Mouse (Mus musculus): ENCODE results near the gene Ugt3a1. TPM values are rescaled to one million over a fixed set of nuclear protein-coding genes. Genes with fewer than 3 reads are reported as not detected.
"Not testable (repeated sequence)": the region's sequence is repeated elsewhere in the genome, so short reads cannot be mapped to it uniquely, and the experiment has no call there.

Ugt3a1 gene
- total RNA-seq (2012; rRNA removed) (not detected in 2 replicates), polyA plus RNA-seq (2012; ENCODE audit: insufficient read depth in 1 of 2, insufficient read length in 2 of 2, low read depth in 1 of 2, low replicate concordance in 2 of 2, missing spikeins in 1 of 2) (not detected)

- TF ChIP-seq SIN3A (IDR thresholded peaks at IDR 0.05; ENCODE audit: low read length) (no peak), RCOR1 (IDR thresholded peaks at IDR 0.05; ENCODE audit: low read depth, low read length) (no peak), ETS1 (IDR thresholded peaks at IDR 0.05; ENCODE audit: low read depth, low read length) (no peak), ZNF384 (IDR thresholded peaks at IDR 0.05; ENCODE audit: low read depth, low read length) (no peak), UBTF (IDR thresholded peaks at IDR 0.05; ENCODE audit: borderline replicate concordance, insufficient read depth, low read depth, low read length) (no peak), EP300 (IDR thresholded peaks at IDR 0.05; ENCODE audit: low read depth in 1 of 2, low read length in 2 of 2) (no peak), MAZ (IDR thresholded peaks at IDR 0.05; ENCODE audit: low read depth, low read length) (no peak), TAL1 (IDR thresholded peaks at IDR 0.05; ENCODE audit: low read length) (no peak), ELF1 (IDR thresholded peaks at IDR 0.05; ENCODE audit: low read depth, low read length) (no peak), HCFC1 (IDR thresholded peaks at IDR 0.05; ENCODE audit: low read depth, low read length) (no peak), NRF1 (IDR thresholded peaks at IDR 0.05; ENCODE audit: insufficient read depth, low read depth, low read length, poor library complexity, severe bottlenecking) (no peak), CHD1 (IDR thresholded peaks at IDR 0.05; ENCODE audit: low read depth, low read length) (no peak), MYB (IDR thresholded peaks at IDR 0.05; ENCODE audit: low read depth, low read length) (no peak), NELFE (IDR thresholded peaks at IDR 0.05; ENCODE audit: low read depth, low read length) (no peak), POLR2AphosphoS5 (IDR thresholded peaks at IDR 0.05; ENCODE audit: borderline replicate concordance, low read depth, low read length) (no peak), MAX (IDR thresholded peaks at IDR 0.05; ENCODE audit: low read length) (no peak), GATA1 (IDR thresholded peaks at IDR 0.05; ENCODE audit: low read depth, low read length) (no peak), TCF12 (IDR thresholded peaks at IDR 0.05; ENCODE audit: low read depth, low read length) (no peak), MXI1 (IDR thresholded peaks at IDR 0.05; ENCODE audit: low read depth, low read length) (no peak), CTCF (IDR thresholded peaks at IDR 0.05 in 2 of 3, conservative IDR thresholded peaks at IDR 0.05 in 1 of 3; ENCODE audit: control insufficient read depth in 1 of 3, insufficient read depth in 1 of 3, low read depth in 2 of 3, low read length in 3 of 3, poor library complexity in 1 of 3, severe bottlenecking in 1 of 3) (no peak)
- Histone ChIP-seq H3K27ac (ENCODE audit: control insufficient read depth, low read depth, low read length) (no peak within 1 kb of the TSS), H3K79me2 (ENCODE audit: control insufficient read depth, insufficient read depth, low read length, poor library complexity) (no peaks in the 10 kb centered on the region), H3K4me3 (ENCODE audit: control insufficient read depth in 1 of 2, insufficient read depth in 1 of 2, low read depth in 2 of 2, low read length in 2 of 2) (no peak within 1 kb of the TSS), H3K27me3 (ENCODE audit: control insufficient read depth in 1 of 2, insufficient read depth in 2 of 2, low read length in 2 of 2) (peaks cover 0 to 2% of the 10 kb centered on the region in 2 experiments; a peak in 1 of 4 replicates), H3K9ac (ENCODE audit: control insufficient read depth, low read depth, low read length, poor library complexity, severe bottlenecking) (no peak within 1 kb of the TSS), H3K9me3 (replicated peaks; ENCODE audit: insufficient read depth, low read length) (no peaks in the 10 kb centered on the region), H3K4me1 (ENCODE audit: control insufficient read depth in 1 of 2, insufficient read depth in 2 of 2, low read length in 2 of 2) (no peaks in the 10 kb centered on the region), H3K36me3 (ENCODE audit: control insufficient read depth in 1 of 2, insufficient read depth in 2 of 2, low read length in 2 of 2) (no peaks in the 10 kb centered on the region)
- no peak for DNase-seq (ENCODE audit: low read depth, low spot score)
These were observed at the start of gene Ugt3a1 for GRCm38 (mm10) chr15:9276838-9277295. Ugt3a1 (plus strand) TSS chr15:9276888.

GRCm38 (mm10) chr15:9230917-9231316, 45.8 kb upstream of the Ugt3a1 start:
- not testable (repeated sequence) for H3K4me1 ChIP-seq (ENCODE audit: control insufficient read depth in 1 of 2, insufficient read depth in 2 of 2, low read length in 2 of 2); H3K36me3 ChIP-seq (ENCODE audit: control insufficient read depth in 1 of 2, insufficient read depth in 2 of 2, low read length in 2 of 2); H3K27me3 ChIP-seq (ENCODE audit: control insufficient read depth in 1 of 2, insufficient read depth in 2 of 2, low read length in 2 of 2); H3K9me3 ChIP-seq (replicated peaks; ENCODE audit: insufficient read depth, low read length); H3K27ac ChIP-seq (ENCODE audit: control insufficient read depth, low read depth, low read length); H3K79me2 ChIP-seq (ENCODE audit: control insufficient read depth, insufficient read depth, low read length, poor library complexity); H3K4me3 ChIP-seq (ENCODE audit: control insufficient read depth in 1 of 2, insufficient read depth in 1 of 2, low read depth in 2 of 2, low read length in 2 of 2); DNase-seq (ENCODE audit: low read depth, low spot score); H3K9ac ChIP-seq (ENCODE audit: control insufficient read depth, low read depth, low read length, poor library complexity, severe bottlenecking)

Measured in MEL (cell line).